Mouse (Mus musculus): ENCODE results near the gene Spock1.

GRCm38 (mm10) chr13:57907428-57908265, 485 bp downstream of the Spock1 start:
- TF ChIP-seq ZC3H11A (IDR thresholded peaks at IDR 0.05; ENCODE audit: borderline replicate concordance, low read depth, low read length) = no peak
- no peak for TF ChIP-seq HCFC1 (IDR thresholded peaks at IDR 0.05; ENCODE audit: borderline replicate concordance, insufficient read depth, low read length)
- no peak for TF ChIP-seq CHD2 (IDR thresholded peaks at IDR 0.05; ENCODE audit: low read depth, low read length)
- no peak for TF ChIP-seq ZNF384 (IDR thresholded peaks at IDR 0.05; ENCODE audit: low read depth, low read length)

Measured in ES-E14 (cell line).